Mouse (Mus musculus) G1E-ER4 (cell line): ENCODE data around the gene Znrd1as. TPM values are rescaled to one million over a fixed set of nuclear protein-coding genes. Genes with fewer than 3 reads are reported as not detected.

ENCODE experiments used
- GATA1 ChIP-seq: IDR thresholded peaks from one replicate; pipeline ENCODE4 v1.8.0; 2012; ENCODE audit warnings: low read length, inconsistent platforms
- polyA plus RNA-seq: library from polyadenylated mRNA; stranded (reverse); fragments of >175 nt; gene quantifications from 2 replicates; pipeline ENCODE4 v1.2.3, GENCODE M21; 2012

Gene Znrd1as
- polyA plus RNA-seq = 0.26 and 0.56 TPM in 2 replicates

DNA sequence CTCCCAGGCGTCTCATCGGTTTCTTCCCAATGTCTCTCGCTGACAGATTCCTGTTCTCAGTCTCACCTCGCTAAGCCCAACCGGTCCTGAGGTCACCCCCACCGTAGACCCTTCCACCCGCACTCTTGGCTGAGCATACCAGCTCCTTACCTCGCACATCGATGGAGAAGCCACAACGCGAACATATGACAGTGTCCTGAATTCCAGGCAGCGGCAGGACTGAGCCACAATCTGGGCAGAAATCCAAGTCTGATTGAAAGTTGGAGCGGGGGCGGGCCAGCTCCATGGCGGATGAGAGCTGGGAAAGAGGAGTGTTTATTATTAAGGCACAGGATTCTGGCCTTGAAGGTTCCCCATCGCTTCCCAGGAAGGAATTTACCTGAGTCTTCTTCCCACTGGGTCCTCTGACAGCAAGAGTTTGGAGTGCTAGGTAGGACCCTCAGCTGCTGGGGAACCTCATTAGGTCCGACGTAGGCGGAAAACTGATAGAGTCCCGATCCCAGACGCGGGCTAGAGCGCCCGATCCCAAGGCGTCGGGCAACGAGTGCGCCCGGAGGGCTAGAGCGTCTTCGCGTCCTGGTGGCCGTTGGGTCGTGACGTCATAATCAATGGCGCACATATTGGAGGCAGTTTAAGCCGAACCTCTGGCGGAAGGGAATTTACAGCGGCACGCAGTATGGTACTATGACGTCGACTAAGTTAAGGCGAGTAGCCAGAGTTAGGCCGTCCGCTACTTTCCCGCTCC lies at the start of gene Znrd1as, which contains the start of gene Znrd1:
TSS of gene Znrd1as (plus strand) at position 594 of the 745 bp plus-strand sequence.
TSS of gene Znrd1 (minus strand) at position 561 of the 745 bp plus-strand sequence.
- no peak for TF ChIP-seq GATA1

DNA sequence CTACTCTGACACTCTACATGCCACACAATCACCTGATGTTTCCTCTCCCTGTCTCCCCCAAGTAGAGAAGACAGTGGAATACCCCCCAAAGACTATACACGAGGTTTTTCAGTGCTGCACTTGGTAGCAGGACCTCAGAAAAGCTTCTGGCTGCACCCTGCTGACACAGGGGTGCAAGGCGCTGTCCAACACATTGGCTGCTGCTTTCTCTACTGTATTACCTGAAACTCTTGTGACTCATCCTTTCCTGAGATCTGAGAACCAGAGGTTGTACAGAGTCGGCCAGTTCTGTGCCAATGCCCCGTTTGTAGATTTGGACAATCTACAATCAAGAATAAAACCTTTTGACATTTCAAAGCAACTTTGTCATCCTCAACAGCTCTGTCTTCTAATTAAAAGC lies 48.6 kb upstream of the Znrd1as start:
- no peak for TF ChIP-seq GATA1

DNA sequence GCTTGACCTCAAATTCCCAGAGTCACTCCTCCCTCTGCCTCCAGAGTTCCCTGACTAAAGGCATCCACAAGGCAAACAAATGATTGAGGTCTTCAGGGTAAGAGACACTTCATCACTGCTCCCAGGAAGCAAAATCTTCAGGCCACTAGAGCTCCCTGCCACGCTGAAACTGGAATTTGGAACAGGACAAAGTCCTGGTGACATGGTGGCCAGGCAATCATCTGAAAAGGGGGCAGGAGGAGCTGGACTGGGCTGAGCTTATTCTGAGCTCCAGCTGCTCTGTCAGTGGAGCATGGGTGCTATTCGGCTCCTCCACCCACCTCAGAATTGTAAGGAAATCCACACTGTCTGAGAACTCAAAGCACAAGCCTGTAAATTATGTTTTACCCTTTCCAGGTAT lies 46.4 kb upstream of the Znrd1as start:
- TF ChIP-seq GATA1 = no peak

DNA sequence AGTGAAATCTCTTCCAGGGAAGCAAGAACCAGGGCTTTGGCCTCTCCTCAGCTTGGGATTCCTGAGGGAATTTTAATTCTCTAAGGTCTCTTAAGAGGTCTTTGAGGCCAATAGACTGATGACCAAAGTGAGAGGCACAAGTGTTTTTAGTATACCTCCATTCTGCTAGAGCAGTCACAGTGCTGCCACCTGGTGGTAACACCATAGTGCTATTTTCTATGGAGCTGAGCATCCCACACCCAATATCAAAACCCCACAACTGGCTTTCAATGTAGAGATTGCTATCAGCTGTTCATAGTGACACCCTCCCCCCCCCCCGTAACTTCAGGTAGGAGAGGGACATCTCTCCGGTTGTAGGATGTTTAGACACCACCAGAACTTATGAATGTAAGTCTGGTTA lies 44.3 kb upstream of the Znrd1as start:
- TF ChIP-seq GATA1 = no peak

DNA sequence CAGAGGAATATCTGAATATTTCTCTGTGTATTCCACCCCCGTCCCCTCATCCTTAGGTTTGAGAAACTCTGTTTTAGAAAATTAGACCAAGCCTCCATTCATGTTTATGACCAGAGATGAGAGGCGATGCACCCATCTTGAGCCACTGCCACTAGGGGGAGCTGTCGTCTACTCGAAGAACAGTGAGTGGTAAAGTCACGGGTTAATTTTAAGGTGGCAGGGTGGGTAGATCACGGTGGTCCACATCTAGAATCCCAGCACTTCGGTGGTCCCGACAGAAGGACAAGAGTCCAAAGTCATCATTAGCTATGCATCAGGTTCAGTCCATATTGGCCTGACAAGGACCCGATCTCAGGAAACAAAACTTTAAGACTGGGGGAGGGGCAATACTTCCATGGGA lies 43.3 kb upstream of the Znrd1as start:
- TF ChIP-seq GATA1 = no peak

DNA sequence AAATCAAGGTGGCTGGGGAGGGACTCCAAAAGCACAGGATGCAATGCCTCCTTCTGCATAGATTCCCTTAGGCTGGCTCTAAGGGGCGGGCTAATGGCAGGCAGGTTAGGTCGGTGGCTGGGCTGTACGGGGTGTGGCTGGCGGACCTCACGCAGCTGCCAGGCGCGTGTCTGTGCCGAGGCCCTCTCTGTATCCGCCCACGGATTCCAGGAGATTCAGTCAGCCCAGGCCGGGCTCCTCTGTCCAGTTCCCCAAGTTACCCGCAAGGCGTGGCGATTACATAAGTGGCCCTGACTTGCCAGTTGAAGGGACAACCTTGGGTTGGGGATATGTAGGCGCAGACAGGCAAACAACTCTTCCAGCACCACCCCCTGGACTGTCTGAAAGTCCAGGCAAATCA lies 38.2 kb upstream of the Znrd1as start:
- TF ChIP-seq GATA1 = no peak

DNA sequence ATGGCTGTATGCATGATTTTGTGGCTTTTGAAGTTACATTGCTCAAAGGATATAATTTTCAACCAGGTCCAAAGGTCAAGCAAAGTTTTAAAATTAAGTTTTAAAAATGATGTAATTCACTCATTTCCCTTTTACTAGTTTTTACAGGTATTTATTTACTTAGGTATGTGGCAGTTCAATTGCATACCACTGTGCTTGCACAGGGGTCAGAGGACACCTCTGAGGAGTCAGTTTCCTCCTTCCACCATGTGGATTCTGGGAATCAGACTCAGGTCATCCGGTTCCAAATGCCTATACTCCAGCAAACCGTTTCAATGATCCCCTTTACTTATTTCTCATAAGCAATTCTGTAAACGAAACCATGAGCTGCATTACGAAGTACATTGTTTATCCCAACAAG lies 35.7 kb upstream of the Znrd1as start:
- no peak for TF ChIP-seq GATA1

DNA sequence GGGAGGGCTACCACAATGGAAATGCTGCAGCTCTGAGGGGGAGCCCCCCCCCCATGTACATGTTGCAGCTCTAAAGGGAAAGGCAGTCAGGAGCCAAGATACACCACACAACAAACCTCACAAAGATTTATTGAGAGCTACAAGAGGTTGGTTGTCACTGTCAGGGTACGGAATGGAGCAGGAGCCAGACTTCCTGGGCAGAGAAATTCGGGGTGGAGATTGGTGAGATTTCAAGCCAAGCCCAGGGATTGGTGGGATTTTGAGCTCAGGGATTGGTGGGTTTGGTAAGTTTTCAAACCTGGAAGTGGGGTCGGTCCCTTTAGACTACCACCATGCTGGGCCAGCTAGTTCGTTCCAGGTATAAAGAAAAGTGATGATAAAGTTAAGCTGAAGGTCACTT lies 34.9 kb upstream of the Znrd1as start:
- TF ChIP-seq GATA1 = no peak

DNA sequence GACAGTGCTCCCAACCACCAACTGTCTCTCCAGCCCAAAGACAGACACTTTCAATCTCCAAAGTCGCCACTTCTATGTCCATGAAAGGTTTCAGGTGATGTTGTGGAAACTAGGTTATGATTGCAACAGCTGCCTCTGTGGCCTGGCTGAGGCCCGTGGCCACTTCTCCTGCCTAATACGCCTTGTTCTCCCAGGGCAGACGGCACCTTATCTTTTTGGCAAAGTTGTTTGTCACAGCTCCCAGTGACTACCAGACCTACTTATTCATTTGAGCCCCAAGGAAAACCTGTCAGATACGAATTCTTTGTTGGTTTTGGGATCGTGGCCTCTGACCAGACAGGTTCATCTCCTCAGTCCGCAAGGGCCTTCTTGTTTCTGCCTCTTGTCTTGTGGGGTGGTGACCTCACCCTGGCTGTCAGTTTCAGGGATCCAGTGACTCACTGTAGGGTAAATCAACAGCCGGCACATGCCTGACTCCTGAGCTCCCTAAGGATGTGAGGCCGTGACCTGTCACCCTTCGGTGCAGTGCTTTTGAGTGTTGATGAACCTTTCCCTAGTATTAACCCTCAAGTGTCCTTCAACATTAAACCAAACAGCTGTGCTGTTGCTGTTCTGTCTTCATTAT lies 30.8 kb upstream of the Znrd1as start:
- no peak for TF ChIP-seq GATA1

DNA sequence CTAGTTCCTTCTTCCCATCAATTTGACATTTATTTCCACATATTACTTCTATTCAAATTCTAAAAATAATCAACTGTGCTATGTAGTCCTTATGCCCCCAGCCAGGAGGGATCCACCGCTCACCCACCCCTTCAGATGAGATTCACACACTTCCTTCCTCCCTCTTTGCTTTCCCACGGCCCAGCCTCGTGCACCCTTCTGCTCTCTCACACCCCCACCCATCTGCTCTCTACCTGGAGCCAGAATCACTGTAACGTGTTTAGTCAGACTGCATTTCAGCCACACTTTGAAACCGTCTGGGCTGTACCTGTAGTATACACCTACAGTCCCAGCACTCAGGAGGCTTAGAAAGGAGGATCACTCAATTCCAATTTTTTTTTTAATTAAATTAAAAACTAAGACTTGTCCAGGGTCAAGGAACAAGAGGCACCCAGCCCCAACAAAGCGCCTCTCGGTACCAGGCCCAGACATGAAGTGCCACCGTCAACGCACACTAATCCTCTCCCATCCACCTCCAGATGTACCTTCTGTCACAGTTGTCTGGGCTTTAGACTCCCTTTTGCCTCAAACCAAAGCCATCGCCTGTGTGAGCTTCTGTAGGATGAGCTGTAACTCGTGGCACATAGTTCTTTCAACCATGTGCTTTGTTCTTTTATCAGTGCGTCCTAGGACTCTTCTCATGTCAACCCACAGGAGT lies 29.0 kb upstream of the Znrd1as start:
- no peak for TF ChIP-seq GATA1

DNA sequence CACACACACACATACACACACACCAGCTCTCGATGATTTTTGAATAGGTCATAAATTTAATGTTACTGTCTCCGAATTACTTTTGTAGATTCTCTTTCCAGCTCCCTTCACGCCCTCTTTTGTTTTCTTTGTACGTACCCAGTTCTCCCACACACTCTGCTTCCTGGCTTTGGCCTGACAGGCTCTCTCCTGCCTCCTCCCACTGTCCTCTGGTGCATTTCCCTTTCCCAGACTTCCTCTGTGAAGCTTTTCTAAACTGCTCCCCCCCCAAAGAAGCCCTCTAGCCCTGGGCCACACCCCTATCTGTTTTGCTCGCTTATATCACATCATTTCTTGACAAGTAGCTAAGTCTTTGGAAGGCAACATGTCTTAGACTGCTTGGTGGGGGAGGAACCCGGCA lies 28.2 kb upstream of the Znrd1as start:
- no peak for TF ChIP-seq GATA1

DNA sequence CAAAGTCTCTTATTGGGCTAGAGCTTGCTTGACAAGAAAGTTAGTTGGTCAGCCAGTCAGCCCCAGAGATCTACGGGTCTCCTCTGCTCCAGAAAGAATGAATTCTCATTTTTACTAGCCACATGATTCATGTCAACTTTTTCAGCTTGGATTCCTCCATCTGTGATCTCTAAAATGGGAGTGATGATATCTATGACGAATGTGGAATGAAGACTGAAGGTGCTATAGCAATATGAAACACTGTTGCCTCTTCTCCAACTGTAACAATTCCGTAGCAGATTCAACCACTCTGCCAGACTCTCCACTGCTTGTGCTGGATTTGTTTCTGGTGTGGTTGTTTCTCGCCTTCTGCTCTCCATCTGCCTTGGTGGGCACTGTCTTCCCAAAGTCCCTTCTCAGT lies 27.3 kb upstream of the Znrd1as start:
- no peak for TF ChIP-seq GATA1

DNA sequence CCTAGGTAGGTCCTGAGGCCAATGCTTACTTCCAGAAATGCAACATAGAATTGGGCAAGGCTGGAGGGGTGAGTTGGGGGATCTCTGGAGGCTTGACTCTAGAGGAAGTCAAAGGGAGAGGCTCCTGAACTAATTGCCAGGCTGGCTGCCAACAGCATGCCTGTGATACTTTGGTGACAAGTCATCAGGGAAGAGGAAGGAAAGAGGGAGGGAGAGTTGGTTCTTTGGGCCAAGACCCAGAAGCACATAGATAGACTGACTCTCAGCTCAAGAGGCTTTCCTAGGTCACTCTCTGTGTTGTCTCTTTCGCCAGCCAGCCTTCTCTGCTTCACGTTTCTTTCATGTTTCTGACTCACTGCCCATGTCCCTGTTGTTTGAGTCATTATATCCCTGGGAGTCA lies 26.6 kb upstream of the Znrd1as start:
- no peak for TF ChIP-seq GATA1

DNA sequence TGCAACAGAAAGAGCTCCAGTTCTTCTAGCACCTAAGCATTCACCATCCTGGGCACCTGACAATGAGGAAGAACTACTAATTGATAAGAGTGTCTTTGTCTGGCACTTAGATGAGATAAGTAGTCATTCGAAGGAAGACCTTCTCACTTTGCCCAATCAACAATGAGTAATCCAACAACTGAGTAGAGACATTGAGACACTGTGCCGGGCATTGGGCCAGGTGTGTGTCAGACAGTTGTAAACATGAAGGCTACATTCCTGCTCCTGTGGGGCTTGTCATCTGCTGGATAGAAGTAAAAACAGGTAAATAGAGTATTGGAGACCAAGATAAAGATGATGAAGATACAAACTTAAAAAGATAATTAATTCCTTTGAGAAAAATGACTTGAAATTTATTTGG lies 20.3 kb upstream of the Znrd1as start:
- TF ChIP-seq GATA1 = no peak

DNA sequence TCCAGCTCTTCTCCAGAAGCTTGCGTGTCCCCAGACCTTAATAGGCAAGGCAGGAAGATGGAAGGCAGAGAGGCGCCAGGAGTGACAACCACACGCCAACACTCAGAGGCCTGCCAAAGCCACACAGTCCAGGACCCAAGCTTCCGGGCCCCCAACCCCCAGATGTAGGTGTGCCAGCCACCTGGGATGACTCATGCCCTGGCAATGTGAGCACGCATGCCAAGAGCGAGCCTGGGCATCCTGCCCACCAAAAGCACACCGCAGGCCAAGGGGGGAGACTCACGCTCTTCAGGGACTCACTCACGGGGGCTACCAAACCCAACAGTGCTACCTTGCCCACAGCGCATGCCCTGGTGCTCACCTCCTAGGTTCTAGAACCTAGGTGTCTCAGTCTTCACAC lies 16.0 kb upstream of the Znrd1as start:
- no peak for TF ChIP-seq GATA1

DNA sequence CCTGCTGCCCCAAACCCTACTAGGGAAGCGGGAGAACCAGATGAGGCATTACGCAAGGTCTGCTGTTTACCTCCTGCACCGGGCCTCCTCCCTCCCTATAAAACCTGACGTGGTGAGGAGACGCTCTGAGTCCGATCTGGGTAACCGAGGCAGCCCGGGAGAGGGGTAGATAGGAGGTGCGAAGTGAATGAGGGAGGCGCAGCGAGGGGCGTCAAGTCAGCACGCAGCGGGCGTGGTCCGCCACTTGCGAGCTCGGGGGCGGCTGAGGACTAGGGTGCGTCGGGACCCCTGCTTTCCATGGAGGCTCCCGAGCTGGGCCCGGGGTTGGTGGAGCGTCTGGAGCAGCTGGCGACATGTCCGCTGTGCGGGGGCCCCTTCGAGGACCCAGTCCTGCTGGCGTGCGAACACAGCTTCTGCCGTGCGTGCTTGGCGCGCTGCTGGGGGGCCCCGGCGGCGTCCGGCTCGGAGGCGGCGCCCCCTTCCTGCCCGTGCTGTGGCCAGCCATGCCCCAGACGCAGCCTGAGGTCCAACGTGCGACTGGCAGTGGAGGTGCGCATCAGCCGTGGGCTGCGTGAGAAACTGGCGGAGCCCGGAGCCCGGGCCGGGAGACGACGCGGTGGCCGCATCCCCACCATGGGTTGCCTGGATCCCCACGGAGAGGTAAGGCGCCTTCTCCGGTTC lies 15.5 kb upstream of the Znrd1as start, which contains the start of gene Rnf39:
TSS of gene Rnf39 (plus strand) at position 128 of the 681 bp plus-strand sequence.
- TF ChIP-seq GATA1 = no peak
